Mouse (Mus musculus) B cell, adult 2 months (primary cell): Measurements from ENCODE around the gene Ms4a7.
"Not testable (repeated sequence)": the region's sequence is repeated elsewhere in the genome, so short reads cannot be mapped to it uniquely, and the experiment has no call there.

Experiments used
- DNase-seq, 2 experiments: peaks; one replicate each; pipeline ENCODE4 v3.0.0; 2022

The Ms4a7 gene

GRCm38 (mm10) chr19:11335932-11336331, at the start of gene Ms4a7:
Gene Ms4a7, minus strand, starts transcription at chr19:11336146.
- DNase-seq: peak in 1 of 2 experiments; percentile 21

- no peak for DNase-seq
These were observed 40.5 kb upstream of the Ms4a7 start for GRCm38 (mm10) chr19:11376399-11376798.

GRCm38 (mm10) chr19:11375273-11375672, 39.3 kb upstream of the Ms4a7 start, which contains the start of gene Ms4a4a:
Gene Ms4a4a, plus strand, starts transcription at chr19:11375523.
- no peak for DNase-seq

GRCm38 (mm10) chr19:11371181-11371580, 35.2 kb upstream of the Ms4a7 start:
- DNase-seq: no peak

- DNase-seq: no peak
These were observed 32.4 kb upstream of the Ms4a7 start for GRCm38 (mm10) chr19:11368310-11368709.

GRCm38 (mm10) chr19:11362002-11362401, 26.1 kb upstream of the Ms4a7 start:
- peak; percentile 52 to 60 for DNase-seq

GRCm38 (mm10) chr19:11360106-11360505, 24.2 kb upstream of the Ms4a7 start:
- DNase-seq: peak; percentile 42 to 46

GRCm38 (mm10) chr19:11355730-11356129, 19.8 kb upstream of the Ms4a7 start:
- peak; percentile 28 to 31 for DNase-seq

- DNase-seq: peak; percentile 46 to 54
These were observed 15.9 kb upstream of the Ms4a7 start for GRCm38 (mm10) chr19:11351878-11352277.

- DNase-seq: no peak
These were observed 13.9 kb upstream of the Ms4a7 start for GRCm38 (mm10) chr19:11349698-11350481.

GRCm38 (mm10) chr19:11343992-11344391, 8.0 kb upstream of the Ms4a7 start:
- no peak for DNase-seq

- DNase-seq: no peak
These were observed 7.2 kb upstream of the Ms4a7 start for GRCm38 (mm10) chr19:11343147-11343546.

GRCm38 (mm10) chr19:11321123-11321522, 14.8 kb downstream of the Ms4a7 start:
- DNase-seq: no peak

GRCm38 (mm10) chr19:11316786-11317185, 19.2 kb downstream of the Ms4a7 start:
- no peak for DNase-seq

GRCm38 (mm10) chr19:11314354-11314753, 21.6 kb downstream of the Ms4a7 start, which contains the start of gene Ms4a14:
Gene Ms4a14, minus strand, starts transcription at chr19:11314454.
- no peak for DNase-seq

GRCm38 (mm10) chr19:11308888-11309287, 27.1 kb downstream of the Ms4a7 start:
- DNase-seq: no peak

- not testable (repeated sequence) for DNase-seq
These were observed 36.4 kb downstream of the Ms4a7 start for GRCm38 (mm10) chr19:11299529-11299928.

- no peak for DNase-seq
These were observed 37.0 kb downstream of the Ms4a7 start for GRCm38 (mm10) chr19:11298939-11299338.

GRCm38 (mm10) chr19:11293616-11294015, 42.3 kb downstream of the Ms4a7 start:
- DNase-seq: not testable (repeated sequence)

GRCm38 (mm10) chr19:11292990-11293389, 43.0 kb downstream of the Ms4a7 start:
- peak in 1 of 2 experiments; percentile 25 for DNase-seq

GRCm38 (mm10) chr19:11283773-11284172, 52.2 kb downstream of the Ms4a7 start, which contains the start of gene Ms4a5:
Gene Ms4a5, minus strand, starts transcription at chr19:11283873.
- DNase-seq: no peak

- DNase-seq: no peak
These were observed 55.7 kb downstream of the Ms4a7 start for GRCm38 (mm10) chr19:11280223-11280622.

- no peak for DNase-seq
These were observed 59.5 kb downstream of the Ms4a7 start for GRCm38 (mm10) chr19:11276431-11276830.
